Mouse (Mus musculus): ENCODE measurements around the gene Iqsec1. TPM values are rescaled to one million over a fixed set of nuclear protein-coding genes. Genes with fewer than 3 reads are reported as not detected.

Gene Iqsec1
- total and polyA plus RNA-seq, 2 experiments from 2014 or later, result 29.0 to 175 TPM

DNA sequence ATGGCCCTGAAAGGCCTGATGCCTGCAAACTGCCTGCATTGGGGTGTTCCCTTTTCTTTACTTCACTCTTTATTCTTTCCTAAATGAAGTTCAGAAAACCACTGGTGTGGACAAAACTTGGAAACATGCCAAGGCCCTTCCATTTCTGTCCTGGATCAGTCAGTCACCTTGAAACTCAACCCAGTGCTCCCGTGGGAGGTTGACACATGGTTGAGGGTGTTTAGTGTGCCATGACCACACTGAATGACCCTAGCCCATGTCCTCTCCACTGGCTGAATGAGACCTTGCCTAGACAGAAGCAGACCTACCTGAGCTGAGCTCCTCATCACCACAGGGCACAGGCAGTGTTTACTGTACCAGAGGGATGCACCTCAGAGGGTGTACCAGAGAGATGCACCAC lies 103.9 kb downstream of the Iqsec1 start:
- Histone ChIP-seq H3K27ac (no peak overlapping the region), H3K4me1 (ENCODE audit: insufficient read depth, low read length) (no peaks in the 10 kb centered on the region; the same call in 1 of the 2 replicates), H3K9ac (replicated peaks; ENCODE audit: low read length) (no peak overlapping the region), H3K9me3 (ENCODE audit: low read length) (no peaks in the 10 kb centered on the region), H3K27me3 (ENCODE audit: insufficient read depth, low read length) (no peaks in the 10 kb centered on the region), H3K36me3 (ENCODE audit: insufficient read depth, low read length) (no peaks in the 10 kb centered on the region), H3K4me3 (ENCODE audit: low read length) (no peak overlapping the region), H3K4me2 (ENCODE audit: low read depth, low read length) (no peak overlapping the region)
- 24% methylated on average over 1 of the region's 1 CpGs for WGBS
- ATAC-seq (no peak), DNase-seq (ENCODE audit: low spot score) (peak; percentile 32)
- no peak for TF ChIP-seq CTCF (IDR thresholded peaks at IDR 0.05; ENCODE audit: low read depth)

DNA sequence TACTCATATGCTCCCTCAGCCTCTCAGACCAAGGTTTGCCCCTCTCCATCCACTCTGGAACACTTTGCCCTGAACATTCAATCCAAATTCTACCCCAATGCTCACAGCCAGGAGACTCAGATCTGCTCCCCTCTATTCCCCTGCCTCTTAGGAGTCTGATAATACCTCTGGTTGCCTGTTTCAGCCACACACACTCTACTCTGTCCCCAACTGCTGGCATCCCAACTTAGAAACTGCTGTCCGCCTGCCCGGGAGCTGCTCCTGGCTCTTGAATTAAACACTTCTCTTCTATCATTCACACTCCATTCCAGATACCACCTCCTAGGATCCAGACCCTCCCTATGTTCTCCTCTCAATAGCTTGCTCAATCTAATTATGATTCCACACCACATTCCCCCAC lies 107.5 kb downstream of the Iqsec1 start:
- H3K4me2 ChIP-seq (ENCODE audit: low read depth, low read length), result no peak overlapping the region
- no peak overlapping the region for H3K4me3 ChIP-seq (ENCODE audit: low read length)
- WGBS, result 85% methylated on average over 2 of the region's 2 CpGs
- no peak overlapping the region for H3K27ac ChIP-seq
- no peaks in the 10 kb centered on the region for H3K36me3 ChIP-seq (ENCODE audit: insufficient read depth, low read length)
- ATAC-seq (no peak), DNase-seq (ENCODE audit: low spot score) (no peak)
- no peak for TF ChIP-seq CTCF (IDR thresholded peaks at IDR 0.05; ENCODE audit: low read depth)
- no peaks in the 10 kb centered on the region for H3K9me3 ChIP-seq (ENCODE audit: low read length)
- H3K4me1 ChIP-seq (ENCODE audit: insufficient read depth, low read length), result no peaks in the 10 kb centered on the region; the same call in 1 of the 2 replicates
- no peaks in the 10 kb centered on the region for H3K27me3 ChIP-seq (ENCODE audit: insufficient read depth, low read length)
- no peak overlapping the region for H3K9ac ChIP-seq (replicated peaks; ENCODE audit: low read length)

DNA sequence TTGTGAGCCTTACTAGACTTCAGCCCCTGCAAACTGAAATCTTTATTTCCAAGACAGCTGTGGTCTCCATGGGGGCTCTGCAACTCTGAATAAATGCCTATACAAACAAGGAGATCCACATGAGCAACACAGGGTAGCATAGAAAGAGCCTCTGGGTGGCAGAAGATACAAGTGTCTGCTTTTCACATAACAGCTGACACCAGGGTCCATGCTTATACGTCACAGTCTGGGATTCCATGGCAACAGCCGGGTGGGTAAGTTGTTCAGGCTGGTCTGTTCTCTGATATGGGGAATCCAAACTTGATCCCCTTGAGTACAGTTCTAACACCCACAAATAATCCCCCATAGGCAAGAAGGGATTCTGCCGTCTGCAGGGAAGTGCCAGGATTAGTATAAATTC lies 108.1 kb downstream of the Iqsec1 start:
- Histone ChIP-seq H3K9me3 (ENCODE audit: low read length) (no peaks in the 10 kb centered on the region), H3K27me3 (ENCODE audit: insufficient read depth, low read length) (no peaks in the 10 kb centered on the region), H3K27ac (no peak overlapping the region), H3K36me3 (ENCODE audit: insufficient read depth, low read length) (no peaks in the 10 kb centered on the region), H3K4me1 (ENCODE audit: insufficient read depth, low read length) (no peaks in the 10 kb centered on the region; the same call in 1 of the 2 replicates), H3K9ac (replicated peaks; ENCODE audit: low read length) (no peak overlapping the region), H3K4me3 (ENCODE audit: low read length) (no peak overlapping the region), H3K4me2 (ENCODE audit: low read depth, low read length) (no peak overlapping the region)
- ATAC-seq, result peak; percentile 87
- peak; percentile 66 for DNase-seq (ENCODE audit: low spot score)
- WGBS, result 30% methylated on average over 3 of the region's 3 CpGs
- peak; percentile 50 for TF ChIP-seq CTCF (IDR thresholded peaks at IDR 0.05; ENCODE audit: low read depth)

DNA sequence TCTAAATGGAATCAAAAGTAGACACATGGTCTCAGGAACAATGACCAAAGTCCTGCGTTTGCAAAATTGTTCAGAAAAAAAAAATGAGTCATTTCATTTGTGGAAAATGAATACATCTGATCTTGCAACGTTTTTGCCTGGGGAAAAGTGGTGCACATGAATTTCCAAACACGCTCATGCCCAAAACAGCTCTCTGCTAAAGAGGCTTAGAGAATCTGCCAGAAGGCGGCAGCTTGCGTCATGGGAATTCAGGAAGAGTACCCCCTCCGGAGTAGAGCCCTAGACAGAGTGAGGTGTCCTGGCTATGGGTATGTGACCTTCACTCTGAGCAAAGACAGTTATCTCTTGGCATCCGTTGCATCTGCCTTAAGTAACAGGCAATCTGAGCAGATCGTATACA lies 116.9 kb downstream of the Iqsec1 start:
- DNase-seq (ENCODE audit: low spot score) (no peak), ATAC-seq (no peak)
- no peaks in the 10 kb centered on the region for H3K4me1 ChIP-seq (ENCODE audit: insufficient read depth, low read length)
- WGBS, result 75% methylated on average over 8 of the region's 8 CpGs
- no peak overlapping the region for H3K4me2 ChIP-seq (ENCODE audit: low read depth, low read length)
- TF ChIP-seq CTCF (IDR thresholded peaks at IDR 0.05; ENCODE audit: low read depth), result no peak
- H3K27me3 ChIP-seq (ENCODE audit: insufficient read depth, low read length), result no peaks in the 10 kb centered on the region
- no peak overlapping the region for H3K9ac ChIP-seq (replicated peaks; ENCODE audit: low read length)
- H3K27ac ChIP-seq, result no peak overlapping the region
- no peaks in the 10 kb centered on the region for H3K36me3 ChIP-seq (ENCODE audit: insufficient read depth, low read length)
- no peaks in the 10 kb centered on the region for H3K9me3 ChIP-seq (ENCODE audit: low read length)
- no peak overlapping the region for H3K4me3 ChIP-seq (ENCODE audit: low read length)

DNA sequence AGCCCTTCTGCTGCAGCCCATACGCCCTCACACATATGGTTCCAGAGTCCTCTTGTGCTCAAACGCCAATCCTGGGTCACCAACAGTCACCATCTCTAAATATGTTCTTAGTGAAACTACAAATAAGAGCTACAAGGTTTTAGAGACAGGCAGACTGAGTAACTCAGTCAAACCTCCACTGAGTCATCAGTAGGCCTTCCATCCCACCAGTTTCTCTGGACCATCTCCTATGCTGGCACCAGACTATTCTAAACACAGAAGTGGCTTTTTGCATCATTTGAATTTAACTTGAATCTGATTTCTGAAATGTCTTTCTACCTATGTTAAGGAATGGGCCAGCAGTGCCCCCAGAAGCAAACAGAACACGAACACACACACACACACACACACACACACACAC lies 120.5 kb downstream of the Iqsec1 start:
- no peak for TF ChIP-seq CTCF (IDR thresholded peaks at IDR 0.05; ENCODE audit: low read depth)
- ATAC-seq, result no peak

DNA sequence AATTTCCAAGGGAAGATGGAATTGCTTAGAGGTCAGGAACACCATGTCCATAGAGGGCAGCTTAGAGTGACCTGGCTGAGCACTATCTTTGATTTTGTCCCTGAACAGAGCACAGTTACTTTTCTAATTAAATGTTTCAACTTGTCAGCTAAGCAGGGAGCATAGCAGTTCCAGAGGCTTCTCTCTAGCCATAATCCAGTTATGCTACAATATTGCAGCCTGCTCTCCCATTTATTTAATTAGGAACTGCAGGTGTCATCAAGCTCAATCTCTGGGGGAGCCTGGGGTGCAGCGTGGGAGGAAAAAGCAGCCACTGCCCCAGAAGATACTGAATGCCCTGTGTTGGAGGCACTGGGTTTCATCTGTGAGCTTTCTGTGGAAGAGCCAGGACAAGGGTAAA lies 127.1 kb downstream of the Iqsec1 start:
- Histone ChIP-seq H3K9ac (replicated peaks; ENCODE audit: low read length) (no peak overlapping the region), H3K4me3 (ENCODE audit: low read length) (no peak overlapping the region), H3K27me3 (ENCODE audit: insufficient read depth, low read length) (no peaks in the 10 kb centered on the region), H3K4me2 (ENCODE audit: low read depth, low read length) (no peak overlapping the region), H3K4me1 (ENCODE audit: insufficient read depth, low read length) (no peaks in the 10 kb centered on the region), H3K36me3 (ENCODE audit: insufficient read depth, low read length) (no peaks in the 10 kb centered on the region), H3K9me3 (ENCODE audit: low read length) (no peaks in the 10 kb centered on the region), H3K27ac (no peak overlapping the region)
- ATAC-seq, result no peak
- TF ChIP-seq CTCF (IDR thresholded peaks at IDR 0.05; ENCODE audit: low read depth), result no peak
- WGBS, result 87% methylated on average over 1 of the region's 1 CpGs
- DNase-seq (ENCODE audit: low spot score), result no peak

More for the DNA sequence above, 120.5 kb downstream of the Iqsec1 start:
- H3K27me3 ChIP-seq (ENCODE audit: insufficient read depth, low read length), result no peaks in the 10 kb centered on the region
- no peak overlapping the region for H3K4me3 ChIP-seq (ENCODE audit: low read length)
- H3K4me2 ChIP-seq (ENCODE audit: low read depth, low read length), result no peak overlapping the region
- H3K27ac ChIP-seq, result no peak overlapping the region
- WGBS, result 75% methylated on average over 3 of the region's 3 CpGs
- H3K9ac ChIP-seq (replicated peaks; ENCODE audit: low read length), result no peak overlapping the region
- H3K36me3 ChIP-seq (ENCODE audit: insufficient read depth, low read length), result no peaks in the 10 kb centered on the region
- no peaks in the 10 kb centered on the region for H3K9me3 ChIP-seq (ENCODE audit: low read length)
- no peak for DNase-seq (ENCODE audit: low spot score)
- no peaks in the 10 kb centered on the region for H3K4me1 ChIP-seq (ENCODE audit: insufficient read depth, low read length)

DNA sequence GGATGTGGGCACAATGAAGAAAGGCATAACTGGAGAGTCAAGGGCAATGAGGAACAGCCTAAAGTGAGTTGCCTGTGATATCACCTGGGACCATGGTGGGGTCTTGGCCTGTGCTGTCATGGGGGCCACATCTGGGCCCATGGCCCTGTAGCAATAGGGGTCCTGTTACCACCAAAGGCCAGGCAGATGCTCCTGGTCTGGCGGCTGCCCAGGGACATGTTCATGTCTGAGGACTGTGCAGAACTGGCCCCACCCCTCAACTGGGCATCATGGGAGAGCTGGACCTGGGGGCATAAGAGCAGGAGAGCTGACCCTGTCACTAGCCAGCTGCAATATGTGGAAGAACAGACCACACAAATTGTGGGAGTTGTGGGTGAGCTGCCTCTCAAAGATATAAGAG lies 130.6 kb downstream of the Iqsec1 start:
- 95% methylated on average over 1 of the region's 1 CpGs for WGBS
- Histone ChIP-seq H3K36me3 (ENCODE audit: insufficient read depth, low read length) (no peaks in the 10 kb centered on the region), H3K27ac (no peak overlapping the region), H3K9me3 (ENCODE audit: low read length) (no peaks in the 10 kb centered on the region), H3K4me1 (ENCODE audit: insufficient read depth, low read length) (no peaks in the 10 kb centered on the region), H3K4me2 (ENCODE audit: low read depth, low read length) (no peak overlapping the region), H3K4me3 (ENCODE audit: low read length) (no peak overlapping the region), H3K9ac (replicated peaks; ENCODE audit: low read length) (no peak overlapping the region), H3K27me3 (ENCODE audit: insufficient read depth, low read length) (no peaks in the 10 kb centered on the region)
- TF ChIP-seq CTCF (IDR thresholded peaks at IDR 0.05; ENCODE audit: low read depth), result no peak
- DNase-seq (ENCODE audit: low spot score) (no peak), ATAC-seq (no peak)

All from hindbrain, postnatal 0 days (tissue).